Mouse (Mus musculus) 3T3-L1 (cell line): ENCODE measurements around the gene Ubox5.
"Not testable (repeated sequence)": the region's sequence is repeated elsewhere in the genome, so short reads cannot be mapped to it uniquely, and the experiment has no call there.

Source experiments
- DNase-seq: peaks from one replicate; pipeline ENCODE4 v3.0.0-alpha.2; 2015; ENCODE audit warnings: low read depth, low spot score

Gene Ubox5

GRCm38 (mm10) chr2:130577632-130578031 is 52.2 kb downstream of the Ubox5 start:
- peak; percentile 83 for DNase-seq

DNA sequence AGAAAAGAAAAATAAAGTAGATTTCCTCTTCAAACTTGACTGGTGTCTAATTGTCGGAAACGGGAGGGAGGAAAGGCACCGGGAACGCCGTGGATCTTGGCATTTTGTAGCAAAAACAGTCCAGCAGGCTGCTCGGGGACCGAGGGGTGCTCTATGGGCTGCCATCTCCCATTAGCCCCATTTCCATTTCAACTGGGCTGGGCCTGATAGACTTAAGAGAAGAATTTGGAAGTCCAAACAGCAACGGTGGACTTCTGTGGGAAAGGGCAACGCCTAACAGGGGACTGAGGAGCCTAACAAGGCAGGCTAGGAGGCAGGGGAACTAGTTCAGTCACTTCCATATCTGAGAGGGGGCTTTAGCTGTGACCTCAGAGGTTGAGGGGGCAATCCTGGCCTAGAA is 52.8 kb downstream of the Ubox5 start:
- no peak for DNase-seq

DNA sequence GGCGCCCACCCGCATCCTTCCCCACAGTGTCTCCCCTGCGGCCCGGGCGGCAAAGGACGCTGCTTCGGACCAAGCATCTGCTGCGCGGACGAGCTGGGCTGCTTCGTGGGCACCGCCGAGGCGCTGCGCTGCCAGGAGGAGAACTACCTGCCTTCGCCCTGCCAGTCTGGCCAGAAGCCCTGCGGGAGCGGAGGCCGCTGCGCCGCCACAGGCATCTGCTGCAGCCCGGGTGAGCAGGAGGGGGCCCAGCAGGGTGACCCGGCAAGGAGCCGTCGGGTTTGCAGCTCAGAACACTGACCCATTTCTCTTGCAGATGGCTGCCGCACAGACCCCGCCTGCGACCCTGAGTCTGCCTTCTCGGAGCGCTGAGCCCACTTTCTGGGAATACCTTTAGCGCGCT is 53.3 kb downstream of the Ubox5 start:
- not testable (repeated sequence) for DNase-seq

GRCm38 (mm10) chr2:130575873-130576272 is 54.0 kb downstream of the Ubox5 start, which contains the start of gene Oxt:
Gene Oxt (plus strand): TSS chr2:130576173.
- DNase-seq, result no peak

DNA sequence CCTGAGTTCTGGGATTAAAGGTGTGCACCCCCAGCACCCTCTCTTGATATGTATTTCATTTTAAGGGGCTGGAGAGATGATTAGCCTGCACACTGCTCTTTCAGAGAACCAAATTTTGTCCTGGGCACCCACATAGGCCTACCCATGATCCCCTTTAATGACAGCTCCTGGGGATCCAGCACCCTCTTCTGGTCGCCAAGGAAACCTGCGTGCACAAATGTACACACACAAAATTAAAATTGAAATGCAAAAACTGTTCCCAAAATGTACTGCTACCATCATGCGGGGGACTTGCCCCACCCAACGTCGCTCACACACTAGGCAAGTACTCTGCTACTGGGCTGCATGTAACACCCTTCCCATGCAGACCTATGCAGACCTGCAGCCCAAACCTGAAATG is 54.9 kb downstream of the Ubox5 start:
- no peak for DNase-seq

- DNase-seq, result no peak
These were observed 59.9 kb downstream of the Ubox5 start for GRCm38 (mm10) chr2:130569926-130570325.

GRCm38 (mm10) chr2:130568921-130569320 is 60.9 kb downstream of the Ubox5 start:
- no peak for DNase-seq

- no peak for DNase-seq
These were observed 64.9 kb downstream of the Ubox5 start for GRCm38 (mm10) chr2:130564983-130565382.

DNA sequence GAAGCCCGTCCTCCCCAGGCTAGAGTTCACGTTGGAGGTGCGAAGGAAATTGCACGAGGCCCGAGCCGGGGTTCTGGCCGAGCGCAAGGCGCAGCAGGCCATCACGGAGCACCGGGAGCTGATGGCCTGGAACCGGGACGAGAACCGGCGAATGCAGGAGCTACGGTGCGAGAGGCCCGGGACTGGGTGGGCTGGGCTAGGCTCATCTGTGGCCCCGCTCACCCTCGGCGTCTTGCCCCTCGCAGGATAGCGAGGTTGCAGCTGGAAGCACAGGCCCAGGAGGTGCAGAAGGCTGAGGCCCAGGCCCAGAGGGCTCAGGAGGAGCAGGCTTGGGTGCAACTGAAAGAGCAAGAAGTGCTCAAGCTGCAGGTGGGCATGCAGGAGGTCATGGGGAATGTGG is 65.8 kb downstream of the Ubox5 start:
- DNase-seq, result no peak

- peak; percentile 96 for DNase-seq
These were observed 66.4 kb downstream of the Ubox5 start, which contains the start of gene Mrps26 for GRCm38 (mm10) chr2:130563212-130564055. Gene Mrps26 (plus strand): TSS chr2:130563742.

GRCm38 (mm10) chr2:130558015-130558414 is 71.8 kb downstream of the Ubox5 start:
- peak; percentile 49 for DNase-seq

DNA sequence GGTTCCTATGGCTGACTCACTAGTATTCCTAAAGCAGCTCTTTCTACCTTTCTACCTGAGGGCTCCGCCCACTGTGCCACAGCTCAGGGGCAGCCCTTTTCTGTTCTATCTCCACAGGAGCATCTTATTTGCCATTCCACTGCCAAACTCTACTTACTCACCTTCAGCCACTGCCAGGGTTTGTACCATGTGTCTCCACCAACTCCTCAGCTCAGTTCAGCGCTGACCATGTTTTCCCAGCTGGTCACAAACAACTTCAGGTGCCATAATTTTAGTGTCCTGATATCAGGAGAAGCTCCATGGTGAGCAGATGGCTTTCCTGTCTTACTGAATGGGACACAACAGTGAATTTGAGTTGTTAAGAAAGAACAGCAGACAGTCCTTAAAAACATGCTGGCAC is 72.4 kb downstream of the Ubox5 start:
- no peak for DNase-seq

DNA sequence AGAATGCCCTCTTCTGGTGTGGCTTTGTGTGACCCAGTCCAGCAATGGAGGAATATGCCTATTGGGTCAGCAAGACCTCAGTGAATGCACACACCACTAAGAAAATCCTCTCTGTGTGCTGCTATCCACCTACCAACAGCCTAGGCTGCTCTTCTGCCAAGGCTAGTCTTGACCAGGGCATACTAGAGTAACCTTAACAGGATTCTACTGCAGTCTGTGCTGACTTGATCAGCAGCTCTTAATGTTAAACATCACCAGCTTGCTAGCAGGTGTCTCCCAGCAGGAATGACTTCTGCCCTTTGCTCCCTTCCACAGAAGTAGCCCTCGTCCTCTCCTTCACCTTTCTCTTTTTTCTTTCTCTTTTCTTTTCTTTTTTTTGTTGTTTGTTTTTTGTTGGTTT is 73.5 kb downstream of the Ubox5 start:
- no peak for DNase-seq

DNA sequence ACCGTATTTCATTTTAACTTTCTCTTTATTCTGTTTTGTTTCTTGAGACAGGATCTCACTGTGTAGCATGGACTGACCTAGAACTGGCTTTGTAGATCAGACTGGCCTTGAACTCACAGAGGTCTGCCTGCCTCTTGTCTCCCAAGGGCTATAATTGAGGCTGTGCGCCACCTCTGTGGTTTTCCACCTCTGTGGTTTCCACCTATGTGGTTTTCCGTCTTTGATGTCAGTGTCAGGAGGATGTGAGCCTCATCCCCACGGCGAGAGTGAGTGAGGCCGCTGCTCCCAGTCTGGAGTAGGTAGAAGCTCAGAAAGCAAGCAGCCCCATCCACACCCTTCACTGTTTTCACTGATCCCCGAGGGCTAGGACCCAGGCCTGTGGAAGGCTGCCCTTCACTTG is 75.0 kb downstream of the Ubox5 start:
- DNase-seq, result no peak

DNA sequence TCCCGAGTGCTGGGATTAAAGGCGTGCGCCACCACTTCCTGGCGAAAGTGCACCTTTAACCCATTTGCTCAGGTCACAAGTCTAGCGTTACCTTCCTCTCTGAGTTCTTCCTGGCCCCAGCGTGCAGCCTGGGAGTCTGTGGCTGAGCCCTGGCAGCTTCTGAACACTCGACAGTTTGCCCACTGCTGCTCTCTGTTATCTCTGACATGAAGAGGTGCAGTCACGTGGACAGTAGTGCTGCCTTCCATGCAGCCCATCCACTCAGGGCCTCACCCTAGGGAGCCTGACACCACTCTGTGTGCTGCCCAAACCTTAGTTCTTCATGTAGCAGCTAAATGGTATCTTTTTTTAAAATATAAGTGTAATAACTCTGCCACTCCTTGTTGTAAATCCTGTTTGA is 82.9 kb downstream of the Ubox5 start:
- no peak for DNase-seq

DNA sequence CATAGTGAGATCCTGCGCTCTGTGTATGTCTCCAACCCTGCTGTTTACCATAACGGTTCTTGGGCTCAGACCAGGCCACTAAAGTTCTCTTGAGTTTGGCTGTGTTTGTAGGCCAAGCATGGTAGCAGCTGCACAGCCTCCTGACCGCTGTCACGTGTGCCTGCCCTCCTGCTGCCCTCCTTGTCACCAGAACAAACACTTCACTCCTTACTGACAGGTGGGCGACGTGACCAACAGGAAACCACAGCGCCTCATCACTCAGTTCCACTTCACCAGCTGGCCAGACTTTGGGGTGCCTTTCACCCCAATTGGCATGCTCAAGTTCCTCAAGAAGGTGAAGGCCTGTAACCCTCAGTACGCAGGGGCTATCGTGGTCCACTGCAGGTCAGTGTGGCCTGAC is 89.6 kb downstream of the Ubox5 start:
- no peak for DNase-seq
